Mouse (Mus musculus): ENCODE data around the gene Olfr477.
"Not testable (repeated sequence)": the region's sequence is repeated elsewhere in the genome, so short reads cannot be mapped to it uniquely, and the experiment has no call there.

The Olfr477 gene

GRCm38 (mm10) chr7:107986393-107986792 lies at the start of gene Olfr477:
Gene Olfr477, plus strand, starts transcription at chr7:107986693.
- no peak for DNase-seq (ENCODE audit: low spot score)

- not testable (repeated sequence) for DNase-seq (ENCODE audit: low spot score)
These were observed 34.0 kb upstream of the Olfr477 start for GRCm38 (mm10) chr7:107952539-107952938.

GRCm38 (mm10) chr7:107954343-107954742 lies 32.1 kb upstream of the Olfr477 start, which contains the start of gene Olfr474:
Gene Olfr474, plus strand, starts transcription at chr7:107954643.
- DNase-seq (ENCODE audit: low spot score) = no peak

- DNase-seq (ENCODE audit: low spot score) = no peak
These were observed 22.0 kb upstream of the Olfr477 start, which contains the start of gene Olfr476 for GRCm38 (mm10) chr7:107964503-107964902. Gene Olfr476, plus strand, starts transcription at chr7:107964803.

- DNase-seq (ENCODE audit: low spot score) = not testable (repeated sequence)
These were observed 27.8 kb downstream of the Olfr477 start for GRCm38 (mm10) chr7:108014256-108014655.

GRCm38 (mm10) chr7:108033889-108034288 lies 47.4 kb downstream of the Olfr477 start, which contains the start of gene Olfr478:
Gene Olfr478, minus strand, starts transcription at chr7:108033989.
- no peak for DNase-seq (ENCODE audit: low spot score)

Measured in ovary, adult 18-20 months (tissue).